Mouse (Mus musculus) stomach, postnatal 0 days (tissue): Measurements from ENCODE around the gene Olfr318. TPM values are rescaled to one million over a fixed set of nuclear protein-coding genes. Genes with fewer than 3 reads are reported as not detected.
"Not testable (repeated sequence)": the region's sequence is repeated elsewhere in the genome, so short reads cannot be mapped to it uniquely, and the experiment has no call there.

Experiments
- ATAC-seq: fragments of 200-750 bp; cut with Nextera tagmentation; 2 replicates; pipeline ENCODE4 v1.8.0; 2017; ENCODE audit not compliant: low FRiP score, low TSS enrichment
- DNase-seq: peaks from one replicate; pipeline ENCODE4 v3.0.0-alpha.2; 2016; ENCODE audit warnings: low spot score
- H3K27ac ChIP-seq: fragments of 300-500 bp; sonication (generic); replicated peaks from 2 replicates; pipeline ENCODE4 v1.5.1; 2014; ENCODE audit warnings: mild to moderate bottlenecking, control low read depth
- H3K27me3 ChIP-seq: fragments of 300-500 bp; sonication (generic); 2 replicates; pipeline ENCODE4 v1.6.1; 2014; ENCODE audit warnings: low read length; ENCODE audit not compliant: control insufficient read depth, insufficient read depth
- H3K36me3 ChIP-seq: fragments of 300-500 bp; sonication (generic); 2 replicates; pipeline ENCODE4 v1.6.1; 2014; ENCODE audit warnings: low read length, mixed read lengths; ENCODE audit not compliant: control insufficient read depth, insufficient read depth
- H3K4me1 ChIP-seq: fragments of 300-500 bp; sonication (generic); replicated peaks from 2 replicates; pipeline ENCODE4 v1.6.1; 2014; ENCODE audit warnings: antibody characterized with exemption; ENCODE audit not compliant: control insufficient read depth, insufficient read depth
- H3K4me2 ChIP-seq: fragments of 300-500 bp; sonication (generic); replicated peaks from 2 replicates; pipeline ENCODE4 v1.6.1; 2014; ENCODE audit warnings: low read depth, mild to moderate bottlenecking, control low read depth, moderate library complexity
- H3K4me3 ChIP-seq: fragments of 300-500 bp; sonication (generic); 2 replicates; pipeline ENCODE4 v1.5.1; 2014; ENCODE audit warnings: low read depth, low read length, control low read depth
- H3K9ac ChIP-seq: fragments of 300-500 bp; sonication (generic); 2 replicates; pipeline ENCODE4 v1.6.1; 2014; ENCODE audit warnings: mild to moderate bottlenecking, low read length, control low read depth, mixed read lengths
- H3K9me3 ChIP-seq: fragments of 300-500 bp; sonication (generic); 2 replicates; pipeline ENCODE4 v1.6.1; 2016; ENCODE audit warnings: low read length; ENCODE audit not compliant: control insufficient read depth
- CTCF ChIP-seq: IDR thresholded peaks from 2 replicates; pipeline ENCODE4 v1.5.1; 2016; ENCODE audit warnings: antibody characterized with exemption, low read depth, mild to moderate bottlenecking, moderate library complexity
- EP300 ChIP-seq: optimal IDR thresholded peaks from 2 replicates; pipeline ENCODE3; 2016; ENCODE audit warnings: antibody characterized with exemption
- WGBS: fragments of 180-500 bp; shearing (Covaris S2); extraction: QIAGEN DNeasy Blood & Tissue Kit; methylation state at CpG from one replicate; pipeline ENCODE4 v1.1.7; 2014; 5-methylcytosine and 5-hydroxymethylcytosine counted together
- polyA plus RNA-seq: library from polyadenylated mRNA; unstranded; fragments of >200 nt; fragmentation: Nextera tagmentation; extraction: Ambion mirVana; gene quantifications from 2 replicates; pipeline ENCODE4 v1.2.1, GENCODE M21; 2015

Gene Olfr318
- polyA plus RNA-seq, 1 experiment from 2014 or later: not detected

DNA sequence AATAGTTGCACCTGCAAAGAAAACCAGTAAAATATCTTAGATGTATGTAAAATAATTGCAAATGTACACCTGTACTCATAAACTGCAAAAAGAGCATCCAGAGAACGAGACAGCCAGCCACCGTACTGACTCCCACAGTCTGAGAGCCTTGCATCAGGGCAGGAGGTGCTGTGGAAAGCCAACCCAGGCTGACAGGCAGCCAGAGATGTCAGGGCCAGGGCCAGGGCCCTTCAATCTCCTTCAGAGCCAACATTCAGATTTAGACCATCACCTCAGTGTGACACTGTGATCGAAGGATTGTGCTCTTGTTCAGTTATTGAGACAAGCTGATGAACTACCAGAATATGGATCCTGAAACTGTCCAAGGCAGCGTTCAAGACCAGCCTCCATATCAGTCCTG lies 4.1 kb downstream of the Olfr318 start:
- no peaks in the 10 kb centered on the region for H3K27me3 ChIP-seq
- DNase-seq: no peak
- no peaks in the 10 kb centered on the region for H3K9me3 ChIP-seq
- TF ChIP-seq CTCF: no peak
- no peak for TF ChIP-seq EP300
- H3K4me1 ChIP-seq: no peaks in the 10 kb centered on the region
- H3K27ac ChIP-seq: no peak overlapping the region
- no peak overlapping the region for H3K4me3 ChIP-seq
- no peak overlapping the region for H3K9ac ChIP-seq
- ATAC-seq: no peak
- no peak overlapping the region for H3K4me2 ChIP-seq
- H3K36me3 ChIP-seq: no peaks in the 10 kb centered on the region
- 80% methylated on average over 4 of the region's 4 CpGs for WGBS

GRCm38 (mm10) chr11:58717723-58718122 lies 6.1 kb downstream of the Olfr318 start:
- ATAC-seq, H3K9ac ChIP-seq, H3K4me3 ChIP-seq, DNase-seq, H3K9me3 ChIP-seq, H3K36me3 ChIP-seq, H3K27me3 ChIP-seq, H3K27ac ChIP-seq, H3K4me2 ChIP-seq, H3K4me1 ChIP-seq: not testable (repeated sequence)
- 91% methylated on average over 6 of the region's 7 CpGs for WGBS

GRCm38 (mm10) chr11:58709086-58709485 lies 14.7 kb downstream of the Olfr318 start:
- 80% methylated on average over 11 of the region's 11 CpGs for WGBS
- no peak for ATAC-seq

GRCm38 (mm10) chr11:58698862-58699261 lies 25.0 kb downstream of the Olfr318 start, which contains the start of gene Olfr319:
Gene Olfr319 (plus strand): TSS chr11:58699162.
- Histone ChIP-seq H3K27me3 (no peaks in the 10 kb centered on the region), H3K4me3 (no peak within 1 kb of the TSS), H3K27ac (no peak within 1 kb of the TSS), H3K9me3 (0 out of 2 replicates have a peak, but pooled peaks cover 3% of the 10 kb centered on the region), H3K4me2 (no peak within 1 kb of the TSS), H3K36me3 (no peaks in the 10 kb centered on the region), H3K4me1 (no peaks in the 10 kb centered on the region), H3K9ac (no peak within 1 kb of the TSS)
- 81% methylated on average over 3 of the region's 3 CpGs for WGBS
- ATAC-seq (no peak), DNase-seq (no peak)
- no peak for TF ChIP-seq EP300
- no peak for TF ChIP-seq CTCF

More at GRCm38 (mm10) chr11:58709086-58709485, 14.7 kb downstream of the Olfr318 start:
- no peaks in the 10 kb centered on the region for H3K36me3 ChIP-seq
- no peaks in the 10 kb centered on the region for H3K9me3 ChIP-seq
- H3K4me2 ChIP-seq: no peak overlapping the region
- TF ChIP-seq EP300: no peak
- TF ChIP-seq CTCF: no peak
- H3K27ac ChIP-seq: no peak overlapping the region
- no peak overlapping the region for H3K4me3 ChIP-seq
- DNase-seq: no peak
- no peaks in the 10 kb centered on the region for H3K4me1 ChIP-seq
- no peak overlapping the region for H3K9ac ChIP-seq
- H3K27me3 ChIP-seq: no peaks in the 10 kb centered on the region

DNA sequence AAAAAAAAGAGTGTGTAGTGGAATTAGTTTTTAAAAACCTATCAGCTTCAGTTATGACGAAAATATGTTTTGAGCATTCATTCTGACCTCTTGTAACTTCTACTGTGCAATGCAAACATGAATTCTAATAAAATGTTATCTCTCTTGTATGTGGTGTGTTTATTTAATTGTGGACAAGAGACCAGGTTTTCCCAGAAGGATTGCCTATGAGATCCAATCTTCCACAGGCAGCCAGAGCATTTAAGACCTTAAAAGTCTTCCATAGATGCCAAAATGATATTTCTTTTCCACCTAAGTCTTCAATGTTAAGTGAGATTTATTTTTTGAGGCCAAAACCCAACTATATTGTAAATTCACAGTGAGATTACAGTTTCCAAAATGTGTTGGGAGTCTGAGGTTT lies 43.0 kb downstream of the Olfr318 start, which contains the start of gene Olfr320:
Gene Olfr320, plus strand, starts transcription at position 301 of the 400 bp plus-strand sequence.
- TF ChIP-seq EP300 (no peak), CTCF (no peak)
- no peak within 1 kb of the TSS for H3K4me3 ChIP-seq
- no peaks in the 10 kb centered on the region for H3K36me3 ChIP-seq
- no peak within 1 kb of the TSS for H3K9ac ChIP-seq
- ATAC-seq: no peak
- no peaks in the 10 kb centered on the region for H3K9me3 ChIP-seq
- H3K27me3 ChIP-seq: no peaks in the 10 kb centered on the region
- DNase-seq: no peak
- H3K27ac ChIP-seq: no peak within 1 kb of the TSS
- H3K4me1 ChIP-seq: no peaks in the 10 kb centered on the region
- H3K4me2 ChIP-seq: no peak within 1 kb of the TSS
- 79% methylated on average over 1 of the region's 1 CpGs for WGBS

- H3K27ac ChIP-seq: no peak overlapping the region
- no peak overlapping the region for H3K4me3 ChIP-seq
- H3K27me3 ChIP-seq: no peaks in the 10 kb centered on the region
- ATAC-seq (no peak), DNase-seq (no peak)
- H3K9ac ChIP-seq: no peak overlapping the region
- no peaks in the 10 kb centered on the region for H3K9me3 ChIP-seq
- TF ChIP-seq CTCF: peak; percentile 48
- no peak for TF ChIP-seq EP300
- 58% methylated on average over 4 of the region's 4 CpGs for WGBS
- H3K4me1 ChIP-seq: no peaks in the 10 kb centered on the region
- H3K36me3 ChIP-seq: no peaks in the 10 kb centered on the region
- H3K4me2 ChIP-seq: no peak overlapping the region
Measured at GRCm38 (mm10) chr11:58671825-58672224, 52.0 kb downstream of the Olfr318 start.
